Mouse (Mus musculus): ENCODE measurements at regions not wholly inside any gene's neighbourhood (a gene's known extent, or its start where the extent isn't known, plus 50 kb on each side); places are given as distances from the start of the nearest gene placed in this dataset.

DNA sequence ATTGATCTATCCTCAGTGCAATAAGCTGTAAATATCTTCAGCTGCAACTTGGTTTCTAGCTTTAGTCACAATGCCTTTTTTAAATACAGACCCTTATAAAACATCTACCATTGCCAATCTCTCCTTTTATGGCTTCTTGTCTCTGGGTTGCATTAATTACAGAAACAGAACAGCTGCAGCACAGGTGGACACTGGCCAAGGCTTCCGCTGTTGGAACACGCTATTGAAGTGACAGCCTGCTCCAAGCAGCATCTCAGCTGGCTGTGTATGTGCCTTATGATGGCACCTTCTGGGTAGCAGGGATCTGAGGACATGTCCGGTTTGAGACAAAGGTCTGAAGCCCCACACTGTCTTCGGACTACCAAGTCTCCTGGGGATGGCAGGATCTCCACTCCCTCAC lies 207.1 kb upstream of the Plpp4 start:
- DNase-seq (ENCODE audit: low spot score) (no peak), ATAC-seq (ENCODE audit: insufficient read depth, low read depth) (no peak)
- Histone ChIP-seq H3K36me3 (replicated peaks; ENCODE audit: control insufficient read depth, insufficient read depth, low read length) (no peaks in the 10 kb centered on the region), H3K27ac (ENCODE audit: low read depth) (no peak overlapping the region), H3K4me1 (ENCODE audit: control insufficient read depth, insufficient read depth) (no peaks in the 10 kb centered on the region), H3K9me3 (replicated peaks; ENCODE audit: control insufficient read depth, low read length) (no peaks in the 10 kb centered on the region), H3K4me2 (ENCODE audit: low read depth, low read length) (no peak overlapping the region), H3K4me3 (ENCODE audit: low read depth, low read length) (no peak overlapping the region), H3K27me3 (ENCODE audit: control insufficient read depth, insufficient read depth, low read length) (no peaks in the 10 kb centered on the region), H3K9ac (replicated peaks; ENCODE audit: low read depth, low read length) (no peak overlapping the region)
- 80% methylated on average over 4 of the region's 4 CpGs for WGBS
- TF ChIP-seq EP300 (IDR thresholded peaks at IDR 0.05; ENCODE audit: low read depth) (no peak), CTCF (IDR thresholded peaks at IDR 0.05; ENCODE audit: low read depth) (no peak)

DNA sequence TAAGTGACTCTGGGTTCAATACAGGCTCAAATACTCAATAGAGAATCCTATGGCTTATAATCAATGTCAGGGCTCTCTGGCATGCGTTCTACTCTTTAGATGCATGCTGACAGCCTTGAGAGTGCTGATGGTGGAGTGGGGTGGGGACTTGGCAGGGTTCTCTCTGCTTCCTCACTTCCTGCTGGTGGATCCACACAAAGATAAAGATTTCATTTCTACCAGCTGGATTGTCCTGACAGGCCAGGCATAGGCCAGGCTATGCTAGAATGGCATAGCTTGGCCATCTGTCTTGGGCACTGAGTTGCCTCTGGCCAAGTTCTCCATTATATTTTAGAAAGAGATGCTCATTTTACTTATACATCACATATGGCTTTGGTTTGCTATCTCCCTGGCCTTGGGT lies 206.2 kb upstream of the Plpp4 start:
- ATAC-seq (ENCODE audit: insufficient read depth, low read depth), result no peak
- Histone ChIP-seq H3K4me2 (ENCODE audit: low read depth, low read length) (no peak overlapping the region), H3K4me1 (ENCODE audit: control insufficient read depth, insufficient read depth) (no peaks in the 10 kb centered on the region), H3K27me3 (ENCODE audit: control insufficient read depth, insufficient read depth, low read length) (no peaks in the 10 kb centered on the region), H3K27ac (ENCODE audit: low read depth) (no peak overlapping the region), H3K9ac (replicated peaks; ENCODE audit: low read depth, low read length) (no peak overlapping the region), H3K9me3 (replicated peaks; ENCODE audit: control insufficient read depth, low read length) (no peaks in the 10 kb centered on the region), H3K4me3 (ENCODE audit: low read depth, low read length) (no peak overlapping the region), H3K36me3 (replicated peaks; ENCODE audit: control insufficient read depth, insufficient read depth, low read length) (no peaks in the 10 kb centered on the region)
- no peak for TF ChIP-seq CTCF (IDR thresholded peaks at IDR 0.05; ENCODE audit: low read depth)
- TF ChIP-seq EP300 (IDR thresholded peaks at IDR 0.05; ENCODE audit: low read depth), result no peak
- 43% methylated on average over 1 of the region's 1 CpGs for WGBS
- DNase-seq (ENCODE audit: low spot score), result no peak

- H3K4me3 ChIP-seq (ENCODE audit: low read depth, low read length), result no peak overlapping the region
- H3K4me2 ChIP-seq (ENCODE audit: low read depth, low read length), result no peak overlapping the region
- no peak overlapping the region for H3K9ac ChIP-seq (replicated peaks; ENCODE audit: low read depth, low read length)
- no peaks in the 10 kb centered on the region for H3K9me3 ChIP-seq (replicated peaks; ENCODE audit: control insufficient read depth, low read length)
- ATAC-seq (ENCODE audit: insufficient read depth, low read depth) (no peak), DNase-seq (ENCODE audit: low spot score) (no peak)
- no peak for TF ChIP-seq CTCF (IDR thresholded peaks at IDR 0.05; ENCODE audit: low read depth)
- TF ChIP-seq EP300 (IDR thresholded peaks at IDR 0.05; ENCODE audit: low read depth), result no peak
- WGBS, result 83% methylated on average over 2 of the region's 2 CpGs
- H3K27me3 ChIP-seq (ENCODE audit: control insufficient read depth, insufficient read depth, low read length), result no peaks in the 10 kb centered on the region
- no peak overlapping the region for H3K27ac ChIP-seq (ENCODE audit: low read depth)
- no peaks in the 10 kb centered on the region for H3K36me3 ChIP-seq (replicated peaks; ENCODE audit: control insufficient read depth, insufficient read depth, low read length)
- no peaks in the 10 kb centered on the region for H3K4me1 ChIP-seq (ENCODE audit: control insufficient read depth, insufficient read depth)
These were observed 189.9 kb upstream of the Plpp4 start for GRCm38 (mm10) chr7:129066891-129067290.

DNA sequence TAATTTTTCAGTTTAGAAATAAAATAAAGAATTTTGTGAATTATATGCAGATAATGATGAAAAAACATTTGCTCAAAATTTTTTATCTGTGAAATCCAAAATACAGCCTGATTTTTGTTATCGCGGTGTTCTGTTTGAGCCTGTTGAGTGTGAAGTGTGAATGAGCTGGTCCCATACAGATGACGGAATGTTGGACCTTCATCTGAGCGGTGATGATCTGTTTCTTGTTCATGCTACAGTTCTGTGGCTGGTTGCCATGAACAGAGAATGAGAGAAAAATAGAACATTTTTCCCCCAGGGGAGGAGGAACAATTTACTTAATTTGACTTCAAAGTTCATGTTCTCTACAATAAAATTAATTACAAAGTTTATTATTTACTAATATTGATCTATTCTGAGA lies 188.7 kb upstream of the Plpp4 start:
- Histone ChIP-seq H3K4me3 (ENCODE audit: low read depth, low read length) (no peak overlapping the region), H3K4me1 (ENCODE audit: control insufficient read depth, insufficient read depth) (no peaks in the 10 kb centered on the region), H3K27me3 (ENCODE audit: control insufficient read depth, insufficient read depth, low read length) (no peaks in the 10 kb centered on the region), H3K9ac (replicated peaks; ENCODE audit: low read depth, low read length) (no peak overlapping the region), H3K9me3 (replicated peaks; ENCODE audit: control insufficient read depth, low read length) (no peaks in the 10 kb centered on the region), H3K27ac (ENCODE audit: low read depth) (no peak overlapping the region), H3K4me2 (ENCODE audit: low read depth, low read length) (no peak overlapping the region), H3K36me3 (replicated peaks; ENCODE audit: control insufficient read depth, insufficient read depth, low read length) (no peaks in the 10 kb centered on the region)
- DNase-seq (ENCODE audit: low spot score) (no peak), ATAC-seq (ENCODE audit: insufficient read depth, low read depth) (no peak)
- 68% methylated on average over 4 of the region's 4 CpGs for WGBS
- TF ChIP-seq CTCF (IDR thresholded peaks at IDR 0.05; ENCODE audit: low read depth) (no peak), EP300 (IDR thresholded peaks at IDR 0.05; ENCODE audit: low read depth) (no peak)

GRCm38 (mm10) chr7:129079786-129080185 lies 177.0 kb upstream of the Plpp4 start:
- WGBS, result 72% methylated on average over 6 of the region's 6 CpGs
- no peak overlapping the region for H3K4me2 ChIP-seq (ENCODE audit: low read depth, low read length)
- no peak overlapping the region for H3K9ac ChIP-seq (replicated peaks; ENCODE audit: low read depth, low read length)
- TF ChIP-seq CTCF (IDR thresholded peaks at IDR 0.05; ENCODE audit: low read depth) (no peak), EP300 (IDR thresholded peaks at IDR 0.05; ENCODE audit: low read depth) (no peak)
- no peak overlapping the region for H3K27ac ChIP-seq (ENCODE audit: low read depth)
- no peaks in the 10 kb centered on the region for H3K27me3 ChIP-seq (ENCODE audit: control insufficient read depth, insufficient read depth, low read length)
- DNase-seq (ENCODE audit: low spot score) (no peak), ATAC-seq (ENCODE audit: insufficient read depth, low read depth) (no peak)
- H3K9me3 ChIP-seq (replicated peaks; ENCODE audit: control insufficient read depth, low read length), result no peaks in the 10 kb centered on the region
- no peaks in the 10 kb centered on the region for H3K4me1 ChIP-seq (ENCODE audit: control insufficient read depth, insufficient read depth)
- no peaks in the 10 kb centered on the region for H3K36me3 ChIP-seq (replicated peaks; ENCODE audit: control insufficient read depth, insufficient read depth, low read length)
- H3K4me3 ChIP-seq (ENCODE audit: low read depth, low read length), result no peak overlapping the region

DNA sequence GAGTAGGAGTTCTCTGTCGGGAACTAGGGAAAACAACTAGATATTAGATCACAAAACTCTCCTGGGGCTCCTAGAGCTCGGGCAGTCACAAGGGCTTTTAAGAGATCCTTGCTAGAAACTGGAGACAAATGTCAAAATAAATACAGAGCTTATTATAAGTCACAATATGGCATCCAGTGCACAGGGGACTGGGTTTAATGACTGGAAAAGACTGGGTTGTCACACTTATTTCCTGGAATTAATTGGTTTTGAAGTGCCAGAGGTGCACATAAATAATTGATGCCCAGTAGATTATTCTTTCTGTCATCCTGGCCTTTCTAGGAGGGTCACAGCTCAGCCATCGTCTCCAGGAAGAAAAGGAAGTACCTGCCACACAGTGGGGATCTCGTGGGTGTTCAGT lies 165.4 kb upstream of the Plpp4 start:
- H3K27me3 ChIP-seq (ENCODE audit: control insufficient read depth, insufficient read depth, low read length), result no peaks in the 10 kb centered on the region
- DNase-seq (ENCODE audit: low spot score) (no peak), ATAC-seq (ENCODE audit: insufficient read depth, low read depth) (no peak)
- H3K36me3 ChIP-seq (replicated peaks; ENCODE audit: control insufficient read depth, insufficient read depth, low read length), result no peaks in the 10 kb centered on the region
- H3K4me2 ChIP-seq (ENCODE audit: low read depth, low read length), result no peak overlapping the region
- no peak overlapping the region for H3K27ac ChIP-seq (ENCODE audit: low read depth)
- no peak overlapping the region for H3K4me3 ChIP-seq (ENCODE audit: low read depth, low read length)
- H3K9me3 ChIP-seq (replicated peaks; ENCODE audit: control insufficient read depth, low read length), result no peaks in the 10 kb centered on the region
- no peak for TF ChIP-seq CTCF (IDR thresholded peaks at IDR 0.05; ENCODE audit: low read depth)
- TF ChIP-seq EP300 (IDR thresholded peaks at IDR 0.05; ENCODE audit: low read depth), result no peak
- WGBS, result 49% methylated on average over 4 of the region's 4 CpGs
- no peaks in the 10 kb centered on the region for H3K4me1 ChIP-seq (ENCODE audit: control insufficient read depth, insufficient read depth)
- no peak overlapping the region for H3K9ac ChIP-seq (replicated peaks; ENCODE audit: low read depth, low read length)
